In the genomic region with DNA sequence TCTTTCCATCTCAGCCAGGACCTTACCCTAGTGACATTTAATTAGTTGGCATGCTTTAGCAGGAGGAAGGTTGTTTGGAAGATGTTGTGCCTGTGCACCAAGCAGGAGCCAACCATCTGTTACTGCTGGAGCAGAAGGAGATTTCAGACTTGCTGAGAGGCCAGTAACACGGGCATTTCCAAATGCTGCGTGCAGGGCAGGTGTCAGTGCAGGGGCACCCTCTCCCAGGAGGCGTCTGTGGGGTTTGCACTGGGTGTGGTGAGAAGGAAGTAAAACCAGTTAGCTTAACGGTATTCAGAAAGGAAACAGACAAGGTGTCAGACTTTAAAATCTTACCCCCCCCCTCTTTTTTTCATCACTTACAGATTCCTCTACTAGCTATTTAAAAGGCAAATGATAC, we compare ENCODE assay signal across 12 mouse cellular contexts.
A peak's percentile ranks its signal among the peaks of the same experiment; 100 is the strongest.
DNase-seq lines count a peak whose midpoint lies in the region; ATAC-seq lines count a peak whose summit lies in the region.
"Had no signal": no experiment of that assay in that cellular context is flagged by ENCODE, and none has a peak within 500 bp of the region (broad histone marks: within the 10 kb centered on the region; RNA-seq: fewer than 3 reads in every experiment).

No protein-coding gene starts in this region.

- no peaks in the 10 kb centered on the region for H3K9me3 ChIP-seq in hindbrain, embryonic 12.5 days (replicated peaks)
- H3K9me3 ChIP-seq: embryonic facial prominence, embryonic 15.5 days had no signal

- H3K36me3 ChIP-seq in hindbrain, embryonic 12.5 days, result no peaks in the 10 kb centered on the region
- H3K36me3 ChIP-seq: embryonic facial prominence, embryonic 15.5 days had no signal

- ATAC-seq in neutrophil, adult 5-6 weeks (ENCODE audit: extremely low read depth, insufficient number of reproducible peaks, low FRiP score, poor library complexity, severe bottlenecking), result peak; percentile 78
- no peak for ATAC-seq in hindbrain, embryonic 12.5 days (ENCODE audit: low FRiP score)

- WGBS in hindbrain, embryonic 12.5 days, result 70% methylated on average over 4 of the region's 4 CpGs

- no peak overlapping the region for H3K4me3 ChIP-seq in hindbrain, embryonic 12.5 days
- H3K4me3 ChIP-seq: embryonic facial prominence, embryonic 15.5 days had no signal

- H3K4me2 ChIP-seq in hindbrain, embryonic 12.5 days (replicated peaks), result no peak overlapping the region
- H3K4me2 ChIP-seq: embryonic facial prominence, embryonic 15.5 days; hindbrain, embryonic 14.5 days had no signal

- peaks cover 19% of the 10 kb centered on the region for H3K4me1 ChIP-seq in hindbrain, embryonic 12.5 days

- DNase-seq in lung, postnatal 25 days (ENCODE audit: low spot score), result peak; percentile 41
- DNase-seq in lung, postnatal 36 days, result no peak
- peak; percentile 82 to 85 for DNase-seq in cerebellum, postnatal 10 days
- peak; percentile 34 to 52 for DNase-seq in thymus, postnatal 36 days
- no peak for DNase-seq in urinary bladder, postnatal 10 days (ENCODE audit: low spot score)
- DNase-seq in MN1 (ENCODE audit: low spot score), result no peak
- DNase-seq: adrenal gland, postnatal 36 days; heart, adult 11 months had no signal

- no peak overlapping the region for H3K27ac ChIP-seq in hindbrain, embryonic 12.5 days
- H3K27ac ChIP-seq: embryonic facial prominence, embryonic 15.5 days; hindbrain, embryonic 14.5 days had no signal

- H3K9ac ChIP-seq in hindbrain, embryonic 12.5 days, result no peak overlapping the region
- H3K9ac ChIP-seq: embryonic facial prominence, embryonic 15.5 days; hindbrain, embryonic 14.5 days had no signal

- H3K27me3 ChIP-seq in hindbrain, embryonic 12.5 days, result no peaks in the 10 kb centered on the region
- H3K27me3 ChIP-seq: embryonic facial prominence, embryonic 15.5 days had no signal

Comparison
In these comparisons a context has a peak if more than half of its experiments do, and no peak if none do; other contexts are left out.
1. DNase-seq: peak in lung, postnatal 25 days (single experiment), cerebellum, postnatal 10 days (2 of 2) and thymus, postnatal 36 days (2 of 2); none in lung, postnatal 36 days (single experiment), urinary bladder, postnatal 10 days (single experiment) and MN1 (single experiment).